Mouse (Mus musculus): Measurements from ENCODE around the gene Cntn4.

GRCm38 (mm10) chr6:106426615-106427014 lies 749.2 kb downstream of the Cntn4 start:
- no peak for TF ChIP-seq CTCF (IDR thresholded peaks at IDR 0.05; ENCODE audit: borderline replicate concordance, control insufficient read depth, extremely low read depth, insufficient read depth, low read length, poor library complexity)
- no peak for TF ChIP-seq POLR2A (IDR thresholded peaks at IDR 0.05; ENCODE audit: control insufficient read depth, extremely low read depth, insufficient read depth, low read length, poor library complexity)

All from thymus, adult 2 months (tissue).